Mouse (Mus musculus) heart, adult 2 months (tissue): Measurements from ENCODE around the gene Ms4a10. TPM values are rescaled to one million over a fixed set of nuclear protein-coding genes. Genes with fewer than 3 reads are reported as not detected.
A peak's percentile ranks its signal among the peaks of the same experiment; 100 is the strongest.

Experiments
- DNase-seq, 2 experiments: peaks; one replicate each; pipeline ENCODE4 v3.0.0; 2021
- H3K27ac ChIP-seq: fragments of 200-600 bp; 2 replicates; pipeline ENCODE4 v1.8.1; 2022
- H3K27me3 ChIP-seq: fragments of 200-500 bp; 2 replicates; pipeline ENCODE4 v1.6.1; 2012; ENCODE audit warnings: mild to moderate bottlenecking, low read length, inconsistent platforms, mixed read lengths; ENCODE audit not compliant: control insufficient read depth, insufficient read depth
- H3K36me3 ChIP-seq: fragments of 200-500 bp; 2 replicates; pipeline ENCODE4 v1.6.1; 2012; ENCODE audit warnings: low read length, inconsistent platforms; ENCODE audit not compliant: control insufficient read depth, insufficient read depth
- H3K4me1 ChIP-seq: fragments of 200-500 bp; 2 replicates; pipeline ENCODE4 v1.6.1; 2011; ENCODE audit warnings: low read length; ENCODE audit not compliant: control insufficient read depth, insufficient read depth
- H3K4me3 ChIP-seq: fragments of 200-600 bp; 2 replicates; pipeline ENCODE4 v1.8.1; 2022
- H3K79me2 ChIP-seq: fragments of 200-500 bp; replicated peaks from 2 replicates; pipeline ENCODE4 v1.6.1; 2012; ENCODE audit warnings: mild to moderate bottlenecking, inconsistent platforms, low read length, moderate library complexity, mixed read lengths; ENCODE audit not compliant: control insufficient read depth, insufficient read depth
- H3K9ac ChIP-seq: fragments of 200-500 bp; 2 replicates; pipeline ENCODE4 v1.6.1; 2012; ENCODE audit warnings: low read depth, mild to moderate bottlenecking, control low read depth, inconsistent platforms, low read length, mixed read lengths
- CTCF ChIP-seq: fragments of 200-600 bp; IDR thresholded peaks from 2 replicates; pipeline ENCODE4 v1.8.1; 2022; ENCODE audit warnings: antibody characterized with exemption, mild to moderate bottlenecking, moderate library complexity
- EP300 ChIP-seq: fragments of 200-500 bp; IDR thresholded peaks from 2 replicates; pipeline ENCODE4 v1.6.1; 2011; ENCODE audit warnings: low read depth, low read length, control low read depth; ENCODE audit not compliant: insufficient read depth
- POLR2A ChIP-seq: fragments of 200-500 bp; IDR thresholded peaks from 2 replicates; pipeline ENCODE4 v1.6.1; 2011; ENCODE audit warnings: mild to moderate bottlenecking, low read depth, low read length, control low read depth; ENCODE audit not compliant: insufficient read depth
- WGBS: fragments of 180-500 bp; shearing (Covaris S2); methylation state at CpG from one replicate; pipeline ENCODE4 v1.1.7; 2018; 5-methylcytosine and 5-hydroxymethylcytosine counted together
- intact Hi-C: fragments of 180-260 bp; cut with DNase I; formaldehyde crosslinking; loops from one replicate; pipeline ENCODE4 v1.15.1; 2025
- long read RNA-seq: library from polyadenylated mRNA; stranded (forward); transcript quantifications from one replicate; pipeline ENCODE4 v2.0.0, GENCODE M21; 2021
- polyA plus RNA-seq: library from polyadenylated mRNA; depleted of rRNA; stranded (reverse); fragments of >200 nt; gene quantifications from 2 replicates; pipeline ENCODE4 v1.2.3, GENCODE M21; 2012; rRNA removed
- total RNA-seq, 2 experiments: library from RNA; stranded (reverse); gene quantifications; 2 replicates each; pipeline ENCODE4 v1.2.3; 2021

Ms4a10 gene
- total RNA-seq (not detected), polyA plus RNA-seq (not detected in 2 replicates)
- long read RNA-seq: 0 reads

- H3K4me1 ChIP-seq: no peaks in the 10 kb centered on the region
- 32% methylated on average over 4 of the region's 4 CpGs for WGBS
- H3K27me3 ChIP-seq: no peaks in the 10 kb centered on the region
- H3K79me2 ChIP-seq: no peaks in the 10 kb centered on the region
- no peak for TF ChIP-seq POLR2A
- TF ChIP-seq CTCF: no peak
- no peak for TF ChIP-seq EP300
- H3K9ac ChIP-seq: no peak within 1 kb of the TSS
- intact Hi-C loops: no loop called here
- DNase-seq: no peak
- H3K27ac ChIP-seq: peak within 1 kb of the TSS; percentile 52
- H3K36me3 ChIP-seq: no peaks in the 10 kb centered on the region
- H3K4me3 ChIP-seq: no peak within 1 kb of the TSS
These were observed at the start of gene Ms4a10 for GRCm38 (mm10) chr19:10974238-10974865. Gene Ms4a10 (minus strand): TSS chr19:10974670.

DNA sequence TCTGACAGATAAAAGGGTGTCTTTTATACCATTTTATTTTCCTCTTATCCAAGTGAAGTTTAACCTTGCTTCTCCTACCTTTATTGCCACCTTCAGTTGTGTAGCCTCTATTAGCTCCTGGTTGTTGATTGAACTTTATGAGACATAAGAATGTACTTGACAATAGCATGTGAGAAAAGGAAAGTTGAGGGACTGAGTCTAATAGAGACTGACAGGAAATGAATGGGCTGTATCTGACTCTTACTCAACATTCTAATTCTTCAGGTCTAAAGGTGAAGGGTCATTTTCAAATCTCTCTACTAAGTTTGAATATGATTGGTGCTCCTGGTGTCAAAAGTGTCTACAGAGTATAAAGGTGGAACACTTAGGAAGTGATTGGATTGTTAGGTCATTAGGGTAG, 47.9 kb upstream of the Ms4a10 start:
- H3K27ac ChIP-seq: no peak overlapping the region
- H3K9ac ChIP-seq: no peak overlapping the region
- H3K36me3 ChIP-seq: no peaks in the 10 kb centered on the region
- DNase-seq: no peak
- H3K4me3 ChIP-seq: no peak overlapping the region
- no peaks in the 10 kb centered on the region for H3K79me2 ChIP-seq
- intact Hi-C loops: no loop called here
- peaks cover 2% of the 10 kb centered on the region for H3K4me1 ChIP-seq
- H3K27me3 ChIP-seq: no peaks in the 10 kb centered on the region
- TF ChIP-seq EP300 (no peak), POLR2A (no peak), CTCF (no peak)

- Histone ChIP-seq H3K79me2 (no peaks in the 10 kb centered on the region), H3K36me3 (no peaks in the 10 kb centered on the region), H3K27ac (no peak within 1 kb of the TSS; the same call in 1 of the 2 replicates), H3K4me1 (peaks cover 2% of the 10 kb centered on the region), H3K9ac (no peak within 1 kb of the TSS), H3K27me3 (no peaks in the 10 kb centered on the region), H3K4me3 (no peak within 1 kb of the TSS)
- intact Hi-C loops: no loop called here
- TF ChIP-seq POLR2A (no peak), EP300 (no peak), CTCF (no peak)
- 78% methylated on average over 3 of the region's 3 CpGs for WGBS
- DNase-seq: no peak
These were observed 43.4 kb upstream of the Ms4a10 start, which contains the start of gene Ms4a18 for GRCm38 (mm10) chr19:11017891-11018290. Gene Ms4a18 (minus strand): TSS chr19:11018031.

DNA sequence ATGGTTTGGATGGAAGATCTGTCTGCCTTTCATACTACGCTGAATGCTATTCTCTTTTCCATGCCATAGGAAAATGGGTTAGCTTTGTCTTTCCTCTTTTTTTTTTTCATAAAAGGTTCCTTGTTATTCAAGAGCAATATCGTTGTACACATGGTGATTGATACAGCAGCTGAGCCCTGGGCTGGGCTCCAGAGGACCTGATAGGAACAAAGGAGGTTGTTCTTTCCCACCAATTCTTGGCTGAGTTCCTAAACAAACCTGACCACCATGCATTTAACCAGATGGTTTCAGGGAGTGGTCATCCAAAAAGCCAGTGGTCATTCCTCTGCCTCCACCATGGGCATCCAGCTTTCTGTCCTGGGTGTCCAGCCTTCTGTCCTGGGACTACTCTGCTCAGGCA, 42.8 kb upstream of the Ms4a10 start:
- Histone ChIP-seq H3K79me2 (no peaks in the 10 kb centered on the region), H3K4me1 (peaks cover 2% of the 10 kb centered on the region), H3K27ac (no peak overlapping the region), H3K27me3 (no peaks in the 10 kb centered on the region), H3K4me3 (no peak overlapping the region), H3K36me3 (no peaks in the 10 kb centered on the region), H3K9ac (no peak overlapping the region)
- peak in 1 of 2 experiments; percentile 14 for DNase-seq
- intact Hi-C loops: no loop called here
- no peak for TF ChIP-seq EP300
- no peak for TF ChIP-seq CTCF
- no peak for TF ChIP-seq POLR2A
- whole genome bisulfite sequencing: 28% methylated on average over 2 of the region's 2 CpGs

- Histone ChIP-seq H3K9ac (no peak overlapping the region), H3K4me3 (no peak overlapping the region), H3K36me3 (no peaks in the 10 kb centered on the region), H3K4me1 (peaks cover 2% of the 10 kb centered on the region), H3K79me2 (no peaks in the 10 kb centered on the region), H3K27me3 (no peaks in the 10 kb centered on the region), H3K27ac (no peak overlapping the region)
- WGBS: 89% methylated on average over 1 of the region's 1 CpGs
- DNase-seq: no peak
- intact Hi-C loops: no loop called here
- TF ChIP-seq CTCF: no peak
- TF ChIP-seq POLR2A: no peak
- no peak for TF ChIP-seq EP300
These were observed 41.5 kb upstream of the Ms4a10 start for GRCm38 (mm10) chr19:11015998-11016397.

DNA sequence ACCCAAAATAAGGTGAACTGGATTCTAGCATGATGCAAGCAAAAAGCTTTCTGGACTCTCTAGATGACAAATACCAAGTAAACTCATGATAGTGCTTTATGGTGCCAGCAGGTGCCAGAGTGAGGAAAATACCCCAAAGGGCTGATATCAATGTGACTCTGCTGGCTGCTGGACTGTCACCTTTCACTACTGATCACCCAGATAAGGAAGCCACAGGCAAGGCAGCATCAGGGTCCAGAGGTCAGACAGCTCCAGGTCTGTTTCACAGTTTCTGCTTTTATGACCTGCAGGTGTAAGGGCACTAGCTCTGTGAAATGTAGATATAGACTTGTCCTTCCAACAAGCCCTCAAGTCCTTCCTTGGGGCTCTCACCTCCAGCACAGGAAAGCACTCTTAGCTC, 41.0 kb upstream of the Ms4a10 start:
- intact Hi-C loops: no loop called here
- no peak for TF ChIP-seq CTCF
- no peaks in the 10 kb centered on the region for H3K27me3 ChIP-seq
- H3K4me3 ChIP-seq: no peak overlapping the region
- no peak overlapping the region for H3K27ac ChIP-seq
- H3K79me2 ChIP-seq: no peaks in the 10 kb centered on the region
- no peaks in the 10 kb centered on the region for H3K36me3 ChIP-seq
- peaks cover 2% of the 10 kb centered on the region for H3K4me1 ChIP-seq
- DNase-seq: no peak
- no peak overlapping the region for H3K9ac ChIP-seq
